Mouse (Mus musculus) adrenal gland, adult 8-10 months (tissue): Measurements from ENCODE around the gene Shld2. TPM values are rescaled to one million over a fixed set of nuclear protein-coding genes. Genes with fewer than 3 reads are reported as not detected.

ENCODE experiments used
- DNase-seq: peaks from one replicate; pipeline ENCODE4 v3.0.0; 2022
- total RNA-seq, 4 experiments: library from RNA; stranded (reverse); gene quantifications; 2 replicates each; pipeline ENCODE4 v1.2.4; 2022

Shld2 gene
- 10 to 100 TPM; 11.3 to 13.5 (median 12.6) TPM for total RNA-seq

DNA sequence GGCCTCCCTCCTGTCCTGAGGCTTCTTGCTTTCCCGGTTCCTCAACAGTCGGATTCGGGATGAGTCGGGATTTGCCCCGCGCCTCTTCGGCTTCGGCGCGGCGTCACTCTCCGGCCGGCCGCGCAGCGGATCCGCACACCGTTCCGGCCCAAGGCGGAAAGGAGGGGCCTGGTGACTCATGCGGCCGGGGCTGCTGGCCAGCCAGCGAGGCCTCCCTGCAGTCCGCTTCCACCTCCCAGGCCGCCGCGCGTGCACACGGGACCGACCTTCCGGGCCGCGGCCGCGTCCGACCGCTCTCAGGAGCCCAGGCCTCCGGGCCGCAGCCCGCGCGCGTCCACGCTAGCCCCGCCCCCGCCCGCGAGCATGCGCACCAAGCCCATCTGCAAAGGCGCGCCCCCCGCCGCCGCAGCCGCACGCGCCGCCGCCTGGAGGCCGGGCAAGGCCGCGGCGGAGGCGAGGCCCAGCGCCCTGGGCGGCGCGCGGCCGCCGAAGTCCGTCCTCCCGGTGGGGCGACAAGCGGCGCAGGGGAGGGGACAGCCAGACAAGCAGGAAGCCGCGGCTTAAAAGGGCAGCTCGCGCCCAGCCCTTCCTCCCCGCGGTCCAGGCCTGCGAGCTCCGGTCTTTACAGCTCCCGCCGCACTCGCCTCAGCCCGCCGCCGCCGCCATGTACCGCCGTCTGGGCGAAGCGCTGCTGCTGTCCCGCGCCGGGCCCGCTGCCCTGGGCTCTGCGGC is at the start of gene Shld2, which contains the start of gene Glud1:
Gene Shld2, minus strand, starts transcription at position 260 of the 732 bp plus-strand sequence.
Gene Glud1, plus strand, starts transcription at position 494 of the 732 bp plus-strand sequence.
- DNase-seq: peak; percentile 94

DNA sequence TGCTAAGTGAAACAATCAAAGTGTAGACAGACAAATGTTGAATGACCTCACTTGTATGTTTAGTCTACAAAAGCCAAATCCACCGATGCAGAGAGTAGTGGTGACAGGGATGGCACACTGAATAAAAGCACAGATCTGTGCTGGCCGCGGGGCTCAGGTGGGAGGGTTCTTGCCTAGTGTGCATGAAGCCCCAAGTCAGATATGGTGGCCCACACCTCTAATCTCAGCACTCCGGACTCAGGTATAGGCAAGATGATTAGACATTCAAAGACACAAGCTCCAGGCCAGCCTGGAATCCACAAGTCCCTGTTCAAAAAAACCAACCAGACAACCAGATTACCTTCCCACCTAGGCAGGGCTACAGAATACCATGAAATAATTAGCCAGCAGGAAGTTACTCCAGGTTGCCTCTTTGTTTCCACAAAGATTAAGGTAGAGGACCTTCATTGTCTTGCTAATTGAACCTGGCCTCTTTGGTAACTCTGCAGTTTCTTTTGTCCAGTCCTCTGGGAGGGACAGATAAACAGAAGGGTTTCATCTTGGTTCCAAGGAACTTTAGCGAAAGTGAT is 49.5 kb upstream of the Shld2 start:
- no peak for DNase-seq

DNA sequence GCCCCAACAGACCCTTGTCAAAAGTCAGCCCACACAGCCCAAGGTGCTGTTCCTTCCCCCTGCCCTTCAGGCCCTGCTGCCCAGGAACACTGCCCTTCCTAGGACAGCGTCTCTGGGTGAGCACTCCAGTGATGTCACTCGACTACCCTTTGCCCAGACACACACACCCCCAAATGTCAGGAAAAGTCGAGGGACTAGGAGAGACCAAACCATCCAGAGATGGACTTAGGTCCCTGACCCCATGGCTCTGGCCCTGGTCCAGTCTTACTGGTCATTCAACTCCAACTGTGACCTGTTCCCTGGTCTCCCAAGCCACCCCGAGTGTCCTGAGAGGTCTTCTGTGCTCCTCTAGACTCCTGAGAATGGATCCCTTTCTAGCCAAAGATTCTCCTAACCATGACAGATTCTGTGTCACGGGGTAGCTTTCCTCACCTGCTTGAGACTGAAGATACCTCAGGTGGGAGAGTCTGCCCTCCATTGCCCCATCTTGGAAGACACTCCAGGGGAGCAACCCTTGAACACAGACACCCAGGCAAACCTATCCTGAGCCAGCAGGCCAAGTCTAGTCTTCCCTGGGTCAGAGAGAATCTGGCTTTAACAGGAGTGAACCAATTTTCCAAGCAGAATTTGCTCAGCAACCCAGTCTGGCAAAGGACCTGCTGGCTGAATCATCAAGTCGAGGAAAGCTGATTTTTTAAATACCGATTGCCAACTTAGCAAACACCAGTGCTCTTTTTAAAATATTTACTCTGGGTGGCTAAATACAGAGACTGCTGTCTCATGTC is 47.6 kb upstream of the Shld2 start:
- no peak for DNase-seq

DNA sequence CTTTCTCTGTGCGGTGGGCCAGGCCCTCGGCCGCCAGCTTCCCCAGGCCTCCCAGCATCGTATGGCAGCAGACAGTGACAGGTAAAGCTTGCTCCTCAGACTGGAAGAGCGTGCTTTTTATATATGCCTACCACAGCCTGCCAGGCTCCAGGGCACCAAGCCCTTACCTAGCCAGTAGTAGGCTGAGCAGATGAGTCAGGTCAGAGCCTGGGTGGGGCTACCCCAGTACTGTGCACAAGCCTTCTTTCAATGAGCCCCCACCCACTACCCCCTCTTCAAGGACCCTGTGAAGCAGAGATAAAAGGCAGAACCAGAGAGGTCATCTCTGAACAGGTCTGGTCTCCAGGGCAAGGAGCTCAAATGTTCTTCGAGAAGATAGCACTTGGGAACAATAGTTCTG is 45.0 kb upstream of the Shld2 start, which contains the start of gene Fam25c:
Gene Fam25c, minus strand, starts transcription at position 133 of the 400 bp plus-strand sequence.
- no peak for DNase-seq

DNA sequence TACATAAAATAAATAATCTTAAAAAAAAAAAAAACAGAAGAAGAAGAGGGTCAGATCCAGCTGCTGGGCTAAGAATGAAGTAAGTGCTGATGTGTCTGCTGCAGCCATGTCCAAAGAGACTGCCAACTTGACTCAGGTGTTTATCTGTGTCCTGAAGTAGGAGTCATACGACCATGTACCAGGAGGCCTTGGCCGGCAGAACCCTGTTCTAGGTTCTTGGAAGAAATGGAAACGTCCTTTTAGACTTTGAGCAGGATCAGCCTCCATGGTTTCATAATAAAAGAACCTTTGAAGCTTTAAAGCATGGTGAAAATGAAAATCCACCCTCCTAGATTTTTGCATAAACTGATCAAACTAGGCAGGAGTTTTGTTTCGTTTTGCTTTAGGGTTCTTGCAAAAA is 44.2 kb upstream of the Shld2 start:
- DNase-seq: no peak

DNA sequence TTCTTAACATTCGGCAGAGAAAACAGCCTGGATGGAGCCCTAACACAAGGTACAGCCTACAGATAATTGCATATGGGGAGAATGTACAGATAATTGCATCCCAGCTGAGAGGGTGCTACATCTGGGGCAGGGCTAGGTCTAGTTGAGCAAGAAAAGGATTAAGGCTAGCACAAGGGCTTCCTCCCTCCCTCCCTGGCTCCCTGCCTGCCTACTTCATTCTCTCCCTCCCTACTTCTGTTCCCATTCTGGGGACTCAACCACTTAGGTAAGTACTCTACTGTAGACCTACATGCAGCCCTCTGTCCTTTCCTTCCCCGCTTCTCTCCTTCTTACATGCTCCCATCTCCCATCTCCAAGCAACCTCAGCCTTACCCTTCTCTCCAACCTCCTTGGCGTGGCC is 43.0 kb upstream of the Shld2 start:
- DNase-seq: no peak

DNA sequence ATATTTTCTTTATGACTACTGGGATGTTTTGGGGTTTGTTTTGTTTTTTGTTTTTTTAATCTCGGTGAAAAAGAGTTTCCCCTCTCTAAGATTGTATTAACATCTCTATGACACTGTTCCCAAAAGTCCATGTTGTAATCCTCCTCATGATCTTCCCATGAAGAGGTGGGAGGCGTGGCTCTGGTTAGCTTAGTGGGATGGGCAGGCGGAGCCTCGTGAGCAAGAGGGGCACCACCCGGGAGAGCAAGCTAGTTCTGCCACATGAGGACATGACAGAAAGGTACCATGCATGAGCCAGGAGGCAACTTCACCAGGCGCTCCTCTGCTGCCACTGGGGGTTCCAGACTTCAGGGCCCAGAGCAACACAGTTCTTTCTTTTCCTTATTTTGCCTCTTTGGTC is 42.2 kb upstream of the Shld2 start:
- no peak for DNase-seq

DNA sequence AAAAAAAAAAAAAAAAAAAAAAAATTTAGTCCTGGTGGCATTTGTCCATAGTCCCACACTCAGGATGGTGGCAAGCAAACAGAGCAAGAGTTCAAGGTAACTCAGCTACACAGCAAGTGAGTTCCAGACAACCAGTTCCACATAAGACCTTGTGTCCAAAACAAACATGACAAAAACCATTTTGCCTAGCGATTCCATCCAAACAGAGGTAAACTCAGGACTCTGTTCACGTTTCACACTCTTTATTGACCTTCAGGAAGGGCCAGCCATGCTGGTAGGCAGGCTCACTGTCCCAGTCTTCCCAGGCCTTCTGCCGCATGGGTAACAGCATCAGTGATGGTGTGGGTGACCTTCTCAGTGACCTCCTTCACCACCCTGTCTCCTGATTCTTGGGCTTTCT is 41.4 kb upstream of the Shld2 start:
- DNase-seq: no peak

DNA sequence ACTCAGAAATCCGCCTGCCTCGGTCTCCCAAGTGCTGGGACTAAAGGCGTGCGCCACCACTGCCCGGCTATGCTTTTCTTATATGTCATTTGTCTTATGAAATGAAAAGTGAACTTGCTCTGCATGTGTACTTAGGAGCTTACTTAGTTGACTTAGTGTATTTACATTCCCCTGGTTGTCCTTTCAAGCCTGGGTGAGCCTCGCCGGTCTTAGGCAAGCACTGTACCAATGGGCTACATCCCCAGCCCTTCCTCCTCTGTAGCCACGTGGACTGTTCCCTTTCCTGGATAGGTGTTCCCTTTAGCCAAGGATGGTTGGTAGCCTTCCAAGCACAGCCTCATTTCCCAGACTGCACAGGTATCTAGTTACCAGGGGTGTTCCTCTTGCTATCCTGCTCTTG is 38.7 kb upstream of the Shld2 start:
- DNase-seq: no peak

DNA sequence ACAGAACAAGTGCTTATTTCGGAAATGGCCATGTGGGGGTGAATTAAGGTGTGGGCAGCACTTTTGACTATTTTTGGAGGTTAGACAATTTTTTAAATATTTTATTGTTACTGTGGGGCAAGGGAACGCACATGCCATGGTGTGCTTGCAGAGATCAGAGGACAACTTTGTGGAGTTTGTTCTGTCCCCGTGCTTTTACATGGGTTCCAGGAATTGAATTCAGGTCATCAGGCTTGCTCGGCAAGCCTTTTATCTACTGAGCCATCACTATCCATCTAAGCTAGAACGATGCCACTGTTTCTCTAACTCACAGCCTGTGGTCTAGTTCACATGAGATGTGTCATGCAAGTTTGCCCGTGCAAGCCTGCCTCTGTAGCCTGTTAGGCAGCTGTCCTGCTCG is 38.0 kb upstream of the Shld2 start:
- no peak for DNase-seq

DNA sequence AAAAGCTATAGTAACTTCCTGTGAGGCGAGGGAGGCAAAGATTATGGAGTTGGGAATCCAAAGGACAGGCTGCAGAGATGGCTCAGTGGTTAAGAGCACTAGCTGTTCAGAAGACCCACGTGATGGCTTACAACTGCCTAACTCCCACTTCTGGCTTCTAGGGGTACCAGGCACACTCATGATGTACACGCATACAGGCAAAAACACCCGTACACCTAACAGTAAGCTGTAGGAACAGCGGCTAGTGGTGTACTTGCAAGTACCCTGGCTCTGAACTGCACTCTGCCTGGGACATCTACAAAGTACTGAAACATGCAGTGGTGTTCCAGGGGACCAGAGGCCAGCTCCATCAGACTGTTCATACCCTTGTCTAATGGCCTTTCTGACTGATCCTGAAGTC is 36.8 kb upstream of the Shld2 start:
- DNase-seq: no peak

DNA sequence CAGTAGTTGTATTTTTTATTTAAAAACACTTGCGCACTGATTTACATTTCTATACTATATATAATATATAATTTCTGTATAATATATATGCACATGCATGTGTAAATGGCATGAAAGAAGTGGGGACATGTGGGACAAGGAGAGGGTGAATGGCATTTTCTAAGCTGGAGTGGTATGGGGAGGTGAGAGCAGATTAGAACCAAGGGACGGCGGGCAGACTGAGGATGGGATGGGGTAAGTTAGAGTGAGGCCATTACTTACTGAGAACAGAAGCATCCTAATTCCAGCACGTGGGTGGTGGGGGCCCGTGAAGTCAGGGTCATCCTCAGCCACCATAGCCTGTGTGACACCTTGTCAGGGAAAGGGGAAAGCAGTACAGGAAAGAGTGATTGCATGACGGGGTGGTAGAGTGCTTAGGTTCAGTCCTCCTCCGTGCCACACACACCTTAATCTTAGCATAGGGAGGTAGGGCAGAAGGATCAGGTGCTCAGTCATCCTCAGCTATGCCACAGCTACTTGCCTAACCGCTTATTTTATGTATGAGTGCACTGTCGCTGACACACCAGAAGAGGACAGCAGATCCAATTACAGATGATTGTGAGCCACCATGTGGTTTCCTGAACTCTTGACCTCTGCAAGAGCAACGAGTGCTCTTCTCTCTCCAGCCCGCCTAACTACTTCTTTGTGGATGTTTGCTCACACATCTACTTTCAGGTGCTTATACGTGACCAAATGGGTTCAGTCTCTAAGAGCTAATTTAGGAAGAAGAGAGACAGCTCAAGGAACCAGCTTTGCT is 35.7 kb upstream of the Shld2 start:
- DNase-seq: no peak

DNA sequence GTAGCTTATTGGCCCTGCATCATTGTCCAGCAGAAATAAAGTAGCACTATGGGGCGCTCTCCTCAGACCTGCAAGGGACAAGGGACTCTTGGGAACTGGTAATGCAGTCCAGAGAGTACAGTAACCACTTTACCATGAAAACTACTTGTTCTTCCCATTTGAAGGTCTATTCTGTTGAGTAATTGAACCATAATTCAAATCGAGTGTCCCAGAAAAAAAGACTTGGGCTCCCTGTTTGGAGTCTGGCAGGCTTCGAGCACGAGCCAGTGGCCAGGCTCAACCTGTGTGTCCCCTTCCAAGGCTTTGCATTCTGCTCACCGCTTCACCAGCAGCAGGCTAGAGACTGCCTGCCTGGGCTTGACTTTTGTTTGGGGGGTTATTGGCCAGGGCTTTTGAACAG is 34.1 kb upstream of the Shld2 start:
- DNase-seq: no peak

DNA sequence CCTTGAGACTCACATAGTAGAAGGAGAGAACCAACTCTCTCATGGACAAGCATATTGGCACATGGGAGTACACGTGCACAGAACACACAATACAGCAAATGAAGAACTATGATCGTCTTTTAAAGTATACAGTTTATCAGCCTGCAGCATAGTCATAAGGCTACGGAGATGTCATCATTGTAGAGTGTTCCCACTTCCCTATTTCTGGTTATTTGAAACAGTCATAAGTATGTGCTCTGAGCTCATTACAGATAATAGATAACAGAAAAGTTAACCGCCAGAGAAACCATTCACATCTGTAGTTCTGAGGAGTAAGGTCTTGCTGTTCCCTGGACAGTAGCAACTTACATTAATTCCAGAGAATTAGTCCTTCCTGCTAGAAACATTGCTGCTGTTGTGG is 32.8 kb upstream of the Shld2 start:
- DNase-seq: no peak

DNA sequence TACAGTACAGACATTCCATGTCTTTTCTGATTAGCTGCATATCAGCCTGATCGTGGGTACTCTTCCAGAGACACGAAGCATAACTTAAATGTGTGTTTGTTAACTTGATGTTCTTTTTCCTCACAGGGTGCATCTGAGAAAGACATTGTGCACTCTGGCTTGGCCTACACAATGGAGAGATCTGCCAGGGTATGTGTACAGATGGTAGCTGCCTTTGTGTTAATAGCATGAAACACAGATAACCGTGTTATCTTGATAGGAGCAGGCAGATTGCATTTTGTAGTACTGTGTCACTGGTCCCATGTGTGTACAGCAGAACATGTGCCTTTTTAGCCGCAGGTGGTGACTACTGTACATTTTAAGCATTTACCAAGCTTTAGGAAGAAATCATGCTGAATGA is 31.7 kb upstream of the Shld2 start:
- DNase-seq: no peak

DNA sequence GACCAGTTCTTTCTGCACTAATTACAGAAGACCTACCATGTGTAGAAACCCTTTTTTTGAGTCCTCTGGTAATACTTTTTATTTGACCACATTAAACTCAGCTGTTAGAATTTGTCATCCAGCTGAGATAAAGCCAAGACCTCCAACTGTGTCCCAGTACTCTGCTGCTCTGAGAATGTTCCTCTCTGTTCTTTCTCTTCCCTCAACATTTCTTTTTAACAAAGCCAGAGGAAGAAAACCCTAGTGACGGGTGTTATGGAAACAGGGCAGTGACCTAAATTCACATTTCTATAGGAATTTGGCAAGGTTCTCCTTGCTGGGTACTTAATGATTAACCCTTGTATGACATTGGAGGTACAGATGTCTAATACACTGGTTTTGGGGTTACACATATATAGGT is 29.2 kb upstream of the Shld2 start:
- DNase-seq: no peak

DNA sequence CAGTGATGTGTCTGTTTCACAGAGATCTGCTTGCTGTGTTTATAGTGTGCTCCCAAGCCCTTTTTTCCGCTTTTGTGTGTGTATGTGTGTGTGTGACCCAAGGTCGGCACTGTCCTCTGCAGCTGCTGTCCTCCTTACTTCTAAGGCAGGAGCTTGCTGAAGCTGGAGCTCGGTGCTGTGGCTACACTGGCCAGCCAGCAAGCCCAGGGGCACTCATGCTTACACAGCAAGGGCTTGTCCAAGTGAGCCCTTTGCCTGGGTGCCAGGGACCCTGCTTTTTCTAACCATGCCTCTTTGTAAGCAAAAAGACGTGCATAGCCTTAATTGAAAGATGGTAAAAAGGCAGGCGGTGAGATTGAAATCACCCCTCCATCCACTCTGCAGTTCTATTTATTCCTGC is 22.2 kb upstream of the Shld2 start:
- no peak for DNase-seq

DNA sequence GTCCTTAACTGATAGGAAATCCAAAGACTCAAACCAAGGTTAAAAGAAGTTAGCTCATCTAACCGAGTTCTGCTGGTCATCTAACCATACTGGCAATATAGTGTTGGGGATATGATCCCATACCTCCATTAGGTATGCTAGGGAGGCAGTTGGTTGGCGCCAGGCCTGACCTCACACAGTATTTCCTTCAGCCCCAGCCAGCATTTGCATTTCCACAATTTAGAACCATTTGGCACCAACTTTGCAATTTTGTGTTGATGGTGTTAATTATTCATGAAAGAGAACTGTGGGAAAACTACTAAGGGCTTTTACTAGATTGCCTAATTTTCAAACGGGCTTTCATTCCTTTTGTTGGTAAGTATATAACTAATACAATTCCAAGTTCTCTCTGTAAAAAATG is 21.6 kb upstream of the Shld2 start:
- no peak for DNase-seq

DNA sequence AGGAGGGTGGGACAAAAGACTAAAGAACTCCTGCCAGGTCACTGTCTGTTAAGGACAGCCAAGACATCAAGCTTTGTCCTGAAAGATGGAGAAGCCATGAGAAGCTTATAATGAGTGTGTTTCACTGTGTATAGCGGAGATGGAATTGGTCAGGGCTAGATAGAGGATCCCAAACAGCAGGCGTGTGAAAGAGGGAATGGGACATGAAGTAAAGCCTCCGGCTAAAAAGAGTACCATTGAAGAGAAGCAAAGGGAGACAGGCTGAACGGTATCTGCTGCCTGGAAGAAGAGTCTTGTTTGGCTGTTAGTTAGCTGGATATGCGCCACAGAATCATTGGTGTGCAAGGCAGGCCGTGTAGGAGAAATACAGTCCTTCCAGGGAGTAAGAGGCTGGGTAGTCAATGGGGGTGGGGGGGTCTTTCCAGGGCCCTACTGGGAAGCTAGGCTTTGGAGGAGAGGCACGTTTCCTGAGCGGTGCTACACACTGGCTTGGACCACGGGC is 20.4 kb upstream of the Shld2 start:
- DNase-seq: no peak

DNA sequence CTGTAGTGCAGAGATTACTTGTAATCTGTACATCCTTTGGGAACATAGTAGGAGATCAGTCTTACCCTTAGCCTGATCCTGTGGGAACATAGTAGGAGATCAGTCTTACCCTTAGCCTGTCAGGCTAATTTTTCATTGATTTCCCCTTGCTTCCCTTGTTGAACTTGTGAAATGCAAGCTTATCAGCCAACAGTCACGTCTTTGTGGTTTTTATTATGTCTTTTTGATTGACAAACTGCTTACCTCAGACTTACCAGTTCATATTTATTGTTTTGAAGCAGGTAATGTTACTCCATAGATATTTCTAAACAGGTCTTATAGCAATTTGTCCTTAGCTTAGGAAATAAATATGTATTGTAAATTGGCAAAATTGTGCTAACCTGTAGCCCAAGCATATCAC is 17.3 kb upstream of the Shld2 start:
- DNase-seq: no peak

DNA sequence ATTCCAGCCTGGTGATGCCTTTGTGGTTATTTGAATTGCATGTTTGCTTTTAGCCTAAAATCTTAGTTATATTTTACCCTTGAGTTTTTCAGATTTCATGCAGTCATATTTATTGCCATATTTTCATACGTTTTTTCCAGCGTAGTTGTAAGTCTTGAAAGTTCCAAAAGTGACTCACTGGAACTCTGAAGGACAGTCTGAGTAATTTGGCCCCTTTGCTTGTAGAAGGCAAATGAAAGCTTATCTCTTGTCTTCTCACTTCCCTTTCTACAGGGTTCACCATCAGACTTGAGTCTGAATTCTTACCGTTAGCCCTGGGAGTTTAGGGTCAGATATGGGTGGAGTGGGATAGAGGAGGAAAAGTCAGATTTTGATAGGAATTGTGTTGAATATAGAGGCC is 16.3 kb upstream of the Shld2 start:
- no peak for DNase-seq

DNA sequence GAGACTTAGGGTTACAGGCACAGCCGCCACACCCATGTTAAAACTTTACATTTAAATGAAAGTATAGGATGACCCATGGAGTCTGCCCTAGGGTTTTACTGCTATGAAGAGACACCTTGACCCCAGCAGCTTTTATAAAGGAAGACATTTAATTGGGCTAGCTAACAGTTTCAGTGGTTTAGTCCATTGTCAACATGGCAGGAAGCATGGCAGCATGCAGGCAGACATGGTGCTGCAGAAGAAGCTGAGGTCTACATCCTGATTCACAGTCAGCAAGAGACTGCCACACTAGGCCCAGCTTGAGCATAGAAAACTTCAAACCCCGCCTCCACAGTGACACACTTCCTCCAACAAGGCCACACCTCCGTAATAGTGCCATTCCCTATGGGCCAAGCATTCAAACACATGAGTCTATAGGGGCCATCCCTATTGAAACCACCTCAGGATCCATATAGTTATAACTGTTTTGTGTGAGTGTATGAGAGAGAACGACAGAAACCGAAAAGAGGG is 13.3 kb upstream of the Shld2 start:
- DNase-seq: no peak
